Mouse (Mus musculus) spleen, adult 2 months (tissue): ENCODE measurements around the gene Shbg. TPM values are rescaled to one million over a fixed set of nuclear protein-coding genes. Genes with fewer than 3 reads are reported as not detected.
"Not testable (repeated sequence)": the region's sequence is repeated elsewhere in the genome, so short reads cannot be mapped to it uniquely, and the experiment has no call there.

ENCODE experiments used
- DNase-seq, 2 experiments: peaks; one replicate each; pipeline versions ENCODE4 v3.0.0 to v3.0.0-alpha.2; 2012 to 2021; ENCODE audit warnings: low spot score in 2 of 2, low read depth in 1 of 2
- H3K27ac ChIP-seq: fragments of 200-500 bp; 2 replicates; pipeline ENCODE4 v1.5.1; 2012; ENCODE audit warnings: low read length, inconsistent platforms; ENCODE audit not compliant: insufficient read depth
- H3K27me3 ChIP-seq: fragments of 200-500 bp; 2 replicates; pipeline ENCODE4 v1.6.1; 2012; ENCODE audit warnings: mild to moderate bottlenecking, moderate library complexity, low read length, inconsistent platforms; ENCODE audit not compliant: control insufficient read depth, insufficient read depth
- H3K36me3 ChIP-seq: fragments of 200-500 bp; 2 replicates; pipeline ENCODE4 v1.6.1; 2012; ENCODE audit warnings: mild to moderate bottlenecking, low read length, inconsistent platforms; ENCODE audit not compliant: control insufficient read depth, insufficient read depth
- H3K4me1 ChIP-seq: fragments of 200-500 bp; 2 replicates; pipeline ENCODE4 v1.6.1; 2011; ENCODE audit warnings: inconsistent platforms; ENCODE audit not compliant: control insufficient read depth, insufficient read depth, insufficient read length
- H3K4me3 ChIP-seq: fragments of 200-500 bp; 2 replicates; pipeline ENCODE4 v1.5.1; 2011; ENCODE audit warnings: mild to moderate bottlenecking, inconsistent platforms; ENCODE audit not compliant: insufficient read depth, insufficient read length; ENCODE audit errors: extremely low read depth
- CTCF ChIP-seq: fragments of 200-500 bp; IDR thresholded peaks from 2 replicates; pipeline ENCODE4 v1.5.1; 2011; ENCODE audit warnings: mild to moderate bottlenecking, inconsistent platforms; ENCODE audit not compliant: insufficient read depth, insufficient read length, insufficient replicate concordance; ENCODE audit errors: extremely low read depth
- POLR2A ChIP-seq: fragments of 200-500 bp; IDR thresholded peaks from 2 replicates; pipeline ENCODE4 v1.6.1; 2011; ENCODE audit warnings: low read depth, low read length, inconsistent platforms
- WGBS: fragments of 180-500 bp; shearing (Covaris S2); methylation state at CpG from one replicate; pipeline ENCODE4 v1.1.7; 2018; 5-methylcytosine and 5-hydroxymethylcytosine counted together
- polyA plus RNA-seq: library from polyadenylated mRNA; depleted of rRNA; stranded (reverse); fragments of >200 nt; gene quantifications from 2 replicates; pipeline ENCODE4 v1.2.3, GENCODE M21; 2012

Gene Shbg
- polyA plus RNA-seq, 1 experiment: not detected

DNA sequence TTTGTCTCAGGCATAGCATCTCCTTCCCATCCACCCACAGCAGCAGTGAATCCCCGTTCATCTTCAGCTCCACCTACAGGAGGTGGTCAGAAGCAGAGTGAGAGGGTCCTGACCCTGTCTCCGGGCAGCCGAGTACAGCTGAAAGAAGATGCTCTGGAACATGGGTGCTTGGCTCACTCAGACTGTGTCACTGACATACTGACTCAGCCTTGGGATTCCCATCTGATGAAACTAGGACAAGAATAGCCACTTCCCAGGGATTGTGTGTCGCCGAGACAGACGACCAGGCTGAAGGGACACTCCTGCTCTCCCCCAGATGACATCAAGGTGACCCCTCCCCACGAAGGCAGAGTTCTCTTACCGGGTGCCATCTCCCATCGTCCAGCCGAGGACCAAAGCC lies 924 bp downstream of the Shbg start:
- no peak overlapping the region for H3K4me3 ChIP-seq
- H3K27ac ChIP-seq: no peak overlapping the region
- WGBS: 59% methylated on average over 10 of the region's 10 CpGs
- TF ChIP-seq CTCF: no peak
- TF ChIP-seq POLR2A: no peak
- DNase-seq: no peak
- no peaks in the 10 kb centered on the region for H3K4me1 ChIP-seq
- H3K36me3 ChIP-seq: no peaks in the 10 kb centered on the region
- no peaks in the 10 kb centered on the region for H3K27me3 ChIP-seq

DNA sequence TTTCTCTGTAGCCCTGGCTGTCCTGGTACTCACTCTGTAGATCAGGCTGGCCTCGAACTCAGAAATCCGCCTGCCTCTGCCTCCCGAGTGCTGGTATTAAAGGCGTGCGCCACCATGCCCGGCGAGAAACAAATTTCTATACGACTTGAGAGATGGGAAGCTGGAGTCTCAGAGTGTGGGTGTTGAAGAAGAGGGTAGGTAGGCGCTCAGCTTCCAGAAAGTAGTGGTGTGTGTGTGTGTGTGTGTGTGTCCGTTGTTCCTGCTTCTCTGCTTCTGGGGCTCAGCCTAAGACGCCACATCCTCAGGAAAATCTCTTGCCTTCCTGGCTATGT lies 3.5 kb downstream of the Shbg start:
- DNase-seq, H3K27me3 ChIP-seq, H3K27ac ChIP-seq, H3K4me1 ChIP-seq, H3K4me3 ChIP-seq, H3K36me3 ChIP-seq: not testable (repeated sequence)
- 39% methylated on average over 11 of the region's 11 CpGs for WGBS

DNA sequence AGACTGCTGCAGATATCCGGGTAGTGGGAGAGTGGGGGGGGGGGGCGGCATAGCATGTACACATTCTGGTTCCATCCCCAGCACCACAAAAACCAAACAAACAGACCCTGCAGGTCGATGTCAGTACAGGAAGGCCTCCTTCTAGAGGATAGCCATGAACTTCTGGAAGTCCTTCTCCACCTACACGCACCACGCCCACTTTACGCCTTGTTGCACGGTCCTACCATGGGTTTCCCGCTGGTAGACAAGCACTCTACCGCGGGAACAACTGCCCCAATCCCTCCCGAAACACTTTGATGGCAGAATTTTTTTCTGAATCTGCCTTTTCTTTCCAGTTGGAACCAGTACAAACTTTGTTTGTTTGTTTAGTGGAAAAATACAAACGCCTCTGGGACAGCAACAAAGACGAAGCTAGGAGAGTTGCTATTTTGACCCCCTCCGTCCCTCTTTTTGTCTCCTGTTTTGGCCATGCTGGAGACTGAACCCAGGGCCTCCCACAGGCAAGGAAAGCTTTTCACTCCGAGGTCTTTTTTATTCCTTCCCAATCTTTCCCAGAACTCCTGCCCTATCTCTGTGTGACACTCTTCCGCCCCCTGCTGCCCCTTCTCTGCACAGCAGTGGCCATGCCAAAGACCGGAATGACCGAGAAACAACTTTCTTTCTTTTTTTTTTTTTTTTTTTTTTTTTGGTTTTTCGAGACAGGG lies 4.0 kb downstream of the Shbg start:
- Histone ChIP-seq H3K4me1 (no peaks in the 10 kb centered on the region), H3K36me3 (no peaks in the 10 kb centered on the region), H3K27ac (no peak overlapping the region), H3K27me3 (no peaks in the 10 kb centered on the region), H3K4me3 (no peak overlapping the region)
- peak; percentile 83; the same call in 1 of the 2 replicates for TF ChIP-seq CTCF
- TF ChIP-seq POLR2A: no peak
- peak in 1 of 2 experiments; percentile 67 for DNase-seq
- 14% methylated on average over 19 of the region's 19 CpGs for WGBS

DNA sequence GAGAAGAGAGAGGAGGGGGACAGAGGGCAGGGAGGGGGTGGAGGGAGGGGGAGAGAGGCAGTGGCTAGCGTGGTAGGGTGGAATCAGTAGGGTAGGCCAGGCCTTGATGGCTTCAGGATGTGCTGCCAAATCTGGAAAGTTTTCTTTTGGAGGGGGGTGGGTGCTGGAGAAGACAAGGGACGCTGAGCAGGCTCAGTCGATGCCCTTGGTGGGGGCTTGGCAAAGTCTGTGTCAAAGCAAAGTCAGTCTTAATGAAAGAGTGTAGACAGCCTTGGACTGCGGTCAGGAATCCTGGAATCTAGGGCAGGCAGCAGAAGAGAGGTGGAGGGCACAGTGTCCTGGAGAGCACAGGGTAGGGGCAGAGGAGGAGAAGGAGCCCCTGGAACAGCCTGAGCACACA lies 6.8 kb downstream of the Shbg start:
- Histone ChIP-seq H3K4me1 (no peaks in the 10 kb centered on the region), H3K27ac (no peak overlapping the region), H3K36me3 (no peaks in the 10 kb centered on the region), H3K4me3 (no peak overlapping the region), H3K27me3 (no peaks in the 10 kb centered on the region; the same call in 1 of the 2 replicates)
- no peak for TF ChIP-seq POLR2A
- no peak for TF ChIP-seq CTCF
- WGBS: 78% methylated on average over 4 of the region's 4 CpGs
- no peak for DNase-seq

DNA sequence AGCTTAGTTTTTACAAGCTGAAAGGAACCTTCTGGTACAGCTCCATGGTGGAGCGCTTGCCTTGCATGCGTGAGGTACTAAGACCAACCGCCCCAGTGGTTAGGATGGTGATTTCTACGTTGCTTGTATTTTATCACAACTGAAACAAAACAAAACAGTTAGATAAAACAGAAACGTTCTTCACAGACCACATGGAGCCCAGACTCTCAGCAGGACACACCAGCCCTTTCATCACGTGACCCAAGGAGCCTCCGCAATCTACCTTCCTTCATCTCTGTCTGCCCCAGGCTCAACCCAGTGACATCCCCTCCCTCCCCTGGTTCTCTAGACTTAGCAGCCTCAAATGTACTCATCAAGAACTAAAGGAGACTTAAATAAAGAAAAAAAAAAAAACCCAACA lies 8.3 kb downstream of the Shbg start:
- H3K27ac ChIP-seq: no peak overlapping the region
- no peaks in the 10 kb centered on the region for H3K36me3 ChIP-seq
- no peak for DNase-seq
- 68% methylated on average over 7 of the region's 7 CpGs for WGBS
- no peak overlapping the region for H3K4me3 ChIP-seq
- TF ChIP-seq CTCF: no peak
- TF ChIP-seq POLR2A: no peak
- H3K27me3 ChIP-seq: peaks cover 11% of the 10 kb centered on the region
- peaks cover 4% of the 10 kb centered on the region; the same call in 1 of the 2 replicates for H3K4me1 ChIP-seq

DNA sequence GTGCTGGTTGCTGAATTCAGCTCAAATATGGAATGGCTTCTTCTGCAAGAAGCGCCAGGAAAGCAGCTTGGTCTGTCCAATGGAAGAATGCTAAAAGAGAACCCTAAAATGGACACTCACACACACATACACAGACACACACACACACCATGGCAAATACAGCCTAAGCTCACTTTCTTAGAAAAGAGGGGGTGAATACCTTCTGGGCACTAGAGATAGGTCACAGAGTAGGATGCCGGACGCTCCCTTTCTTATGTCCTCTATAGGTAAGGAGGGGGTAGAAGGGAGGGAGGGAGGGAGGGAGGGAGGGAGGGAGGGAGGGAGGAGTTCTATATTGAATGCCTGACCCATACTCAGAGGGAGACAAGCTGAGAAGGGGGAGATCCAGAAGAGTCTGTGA lies 9.2 kb downstream of the Shbg start:
- Histone ChIP-seq H3K4me1 (peaks cover 4% of the 10 kb centered on the region; the same call in 1 of the 2 replicates), H3K27ac (no peak overlapping the region), H3K27me3 (peaks cover 12% of the 10 kb centered on the region), H3K36me3 (no peaks in the 10 kb centered on the region), H3K4me3 (no peak overlapping the region)
- no peak for DNase-seq
- no peak for TF ChIP-seq CTCF
- TF ChIP-seq POLR2A: no peak
- 89% methylated on average over 3 of the region's 3 CpGs for WGBS

DNA sequence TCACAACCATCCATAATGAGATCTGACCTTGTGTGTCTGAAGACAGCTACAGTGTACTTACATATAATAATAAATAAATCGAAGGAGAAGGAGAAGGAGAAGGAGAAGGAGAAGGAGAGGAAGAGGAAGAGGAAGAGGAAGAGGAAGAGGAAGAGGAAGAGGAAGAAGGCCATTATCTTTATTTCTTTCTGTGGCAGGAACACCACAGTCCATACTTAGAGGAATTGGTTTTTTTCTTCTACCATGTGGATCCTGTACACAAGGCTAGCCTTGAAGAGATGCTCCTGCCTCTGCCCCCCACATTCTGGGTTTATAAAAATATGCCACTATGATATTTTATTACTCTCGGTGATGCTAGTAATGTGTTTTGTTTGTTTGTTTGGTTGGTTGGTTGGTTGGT lies 10.9 kb downstream of the Shbg start:
- Histone ChIP-seq H3K4me1 (peaks cover 4% of the 10 kb centered on the region; the same call in 1 of the 2 replicates), H3K36me3 (no peaks in the 10 kb centered on the region), H3K4me3 (no peak overlapping the region), H3K27ac (no peak overlapping the region), H3K27me3 (peaks cover 12% of the 10 kb centered on the region)
- 57% methylated on average over 2 of the region's 2 CpGs for WGBS
- TF ChIP-seq CTCF (no peak), POLR2A (no peak)
- DNase-seq: no peak
